26 mouse cellular contexts compared by ENCODE assay signal in genomic region chr3:104771460-104771859, GRCm38 (mm10). TPM values are rescaled to one million over a fixed set of nuclear protein-coding genes. Genes with fewer than 3 reads are reported as not detected.
A peak's percentile ranks its signal among the peaks of the same experiment; 100 is the strongest.
DNase-seq lines count a peak whose midpoint lies in the region; ATAC-seq and TF ChIP-seq lines count a peak whose summit lies in the region.
"Had no signal": no experiment of that assay in that cellular context is flagged by ENCODE, and none has a peak within 500 bp of the region (broad histone marks: within the 10 kb centered on the region; RNA-seq: fewer than 3 reads in every experiment).

No protein-coding gene starts in this region.

- no peak for ATAC-seq in hindbrain, embryonic 12.5 days (ENCODE audit: low FRiP score)
- ATAC-seq: forebrain, postnatal 0 days; intestine, postnatal 0 days; midbrain, embryonic 15.5 days had no signal

- H3K9ac ChIP-seq in hindbrain, embryonic 12.5 days, result no peak overlapping the region
- H3K9ac ChIP-seq: forebrain, postnatal 0 days; heart, embryonic 15.5 days; hindbrain, embryonic 15.5 days; kidney, embryonic 15.5 days; limb, embryonic 15.5 days; liver, embryonic 14.5 days; lung, embryonic 14.5 days; midbrain, embryonic 15.5 days; stomach, embryonic 15.5 days had no signal

- DNase-seq in thymus, adult 2 months, result peak; percentile 40
- no peak for DNase-seq in thymus, postnatal 10 days (ENCODE audit: low spot score in 2 of 2)
- DNase-seq in induced T-regulatory cell, adult 2 months (ENCODE audit: low read depth), result peak; percentile 85
- peak; percentile 33 to 52 for DNase-seq in natural killer cell, adult 2 months (ENCODE audit: low spot score in 2 of 2)
- no peak for DNase-seq in lung, postnatal 4 days
- DNase-seq in adrenal gland, postnatal 36 days, result no peak
- DNase-seq: adrenal gland, postnatal 14 days; cerebellum, adult 9-11 months; forebrain, postnatal 0 days; gastrocnemius, postnatal 36 days; heart, postnatal 36 days; kidney, postnatal 4 days; layer of hippocampus, adult 9-11 months; lung, embryonic 14.5 days; lung, postnatal 36 days had no signal

- peaks cover 12% of the 10 kb centered on the region for H3K4me1 ChIP-seq in thymus, adult 2 months (replicated peaks; ENCODE audit: control insufficient read depth, insufficient read depth, low read length)
- no peaks in the 10 kb centered on the region for H3K4me1 ChIP-seq in hindbrain, embryonic 12.5 days
- H3K4me1 ChIP-seq: heart, embryonic 15.5 days; hindbrain, embryonic 15.5 days; midbrain, embryonic 15.5 days; stomach, embryonic 15.5 days had no signal

- H3K36me3 ChIP-seq in thymus, adult 2 months (ENCODE audit: control insufficient read depth, insufficient read depth, low read length), result no peaks in the 10 kb centered on the region
- no peaks in the 10 kb centered on the region for H3K36me3 ChIP-seq in hindbrain, embryonic 12.5 days
- H3K36me3 ChIP-seq: embryonic facial prominence, embryonic 10.5 days; heart, embryonic 15.5 days; hindbrain, embryonic 15.5 days; kidney, embryonic 15.5 days; limb, embryonic 15.5 days; midbrain, embryonic 15.5 days; stomach, embryonic 15.5 days had no signal

- no peak for TF ChIP-seq CTCF in thymus, adult 2 months (IDR thresholded peaks at IDR 0.05; ENCODE audit: borderline replicate concordance, control insufficient read depth, extremely low read depth, insufficient read depth, low read length, poor library complexity)

- no peak overlapping the region for H3K4me2 ChIP-seq in hindbrain, embryonic 12.5 days (replicated peaks)
- H3K4me2 ChIP-seq: heart, embryonic 15.5 days; hindbrain, embryonic 15.5 days; kidney, embryonic 15.5 days; limb, embryonic 15.5 days; lung, embryonic 14.5 days; midbrain, embryonic 15.5 days; stomach, embryonic 15.5 days had no signal

- H3K4me3 ChIP-seq in thymus, adult 2 months (ENCODE audit: control insufficient read depth, insufficient read depth, low read length), result no peak overlapping the region
- no peak overlapping the region for H3K4me3 ChIP-seq in hindbrain, embryonic 12.5 days
- H3K4me3 ChIP-seq: embryonic facial prominence, embryonic 10.5 days; heart, embryonic 15.5 days; hindbrain, embryonic 15.5 days; kidney, embryonic 15.5 days; limb, embryonic 15.5 days; midbrain, embryonic 15.5 days; stomach, embryonic 15.5 days had no signal

- no peak for TF ChIP-seq POLR2A in thymus, adult 2 months (IDR thresholded peaks at IDR 0.05; ENCODE audit: control insufficient read depth, extremely low read depth, insufficient read depth, low read length, poor library complexity)

- no peak overlapping the region for H3K27ac ChIP-seq in thymus, adult 2 months (ENCODE audit: control insufficient read depth, insufficient read depth, low read length)
- no peak overlapping the region for H3K27ac ChIP-seq in hindbrain, embryonic 12.5 days
- H3K27ac ChIP-seq: heart, embryonic 15.5 days; hindbrain, embryonic 15.5 days; kidney, embryonic 15.5 days; limb, embryonic 15.5 days; liver, embryonic 14.5 days; midbrain, embryonic 15.5 days; stomach, embryonic 15.5 days had no signal

- WGBS in thymus, adult 2 months, result 8% methylated on average over 6 of the region's 6 CpGs
- WGBS in hindbrain, embryonic 12.5 days, result 70% methylated on average over 6 of the region's 6 CpGs

- H3K9me3 ChIP-seq in hindbrain, embryonic 12.5 days (replicated peaks), result no peaks in the 10 kb centered on the region
- H3K9me3 ChIP-seq: embryonic facial prominence, embryonic 10.5 days; heart, embryonic 15.5 days; hindbrain, embryonic 15.5 days; kidney, embryonic 15.5 days; limb, embryonic 15.5 days; midbrain, embryonic 15.5 days; stomach, embryonic 15.5 days had no signal

- no peaks in the 10 kb centered on the region for H3K27me3 ChIP-seq in thymus, adult 2 months (ENCODE audit: control insufficient read depth, insufficient read depth, low read length)
- H3K27me3 ChIP-seq in hindbrain, embryonic 12.5 days, result peaks cover 42% of the 10 kb centered on the region

RNA-seq across cellular contexts. Expression of gene Ppm1j, which starts 9.4 kb away (rescaled TPM):
- 4.6 and 7.4 TPM in 2 replicates for polyA plus RNA-seq in thymus, adult 2 months (2012; rRNA removed)
- total RNA-seq in adrenal gland, postnatal 36 days (2021), result 1 to 10 TPM; 4.6 to 6.6 TPM
- polyA plus RNA-seq in hindbrain, embryonic 12.5 days (2016; fragmentation: Nextera tagmentation; extraction: Ambion mirVana), result 1.4 and 2.0 TPM in 2 replicates

RNA-seq across cellular contexts. Expression of gene Fam19a3, which starts 10.2 kb away (rescaled TPM):
- 0.33 and 0.54 TPM in 2 replicates for polyA plus RNA-seq in thymus, adult 2 months (2012; rRNA removed)
- total RNA-seq in adrenal gland, postnatal 36 days (2021), result 1 to 10 TPM in 1 of 2 experiments, under 1 TPM in 1; 0.82 to 1.3 TPM
- polyA plus RNA-seq in hindbrain, embryonic 12.5 days (2016; fragmentation: Nextera tagmentation; extraction: Ambion mirVana), result 0.06 TPM in 1 of 2 replicates, not detected in the other
- polyA plus RNA-seq: hindbrain, embryonic 15.5 days; lung, embryonic 14.5 days; neural tube, embryonic 14.5 days had no signal

RNA-seq across cellular contexts. Expression of gene Rhoc, which starts 16.7 kb away (rescaled TPM):
- 14.8 and 23.5 TPM in 2 replicates for polyA plus RNA-seq in thymus, adult 2 months (2012; rRNA removed)
- total RNA-seq in adrenal gland, postnatal 36 days (2021), result 100 to 1,000 TPM; 107 to 133 TPM
- 112 and 121 TPM in 2 replicates for polyA plus RNA-seq in hindbrain, embryonic 12.5 days (2016; fragmentation: Nextera tagmentation; extraction: Ambion mirVana)

RNA-seq across cellular contexts. Expression of gene Mov10, which starts 46.9 kb away (rescaled TPM):
- polyA plus RNA-seq in thymus, adult 2 months (2012; rRNA removed), result 23.9 and 29.8 TPM in 2 replicates
- 10 to 100 TPM; 12.3 to 22.3 TPM for total RNA-seq in adrenal gland, postnatal 36 days (2021)
- polyA plus RNA-seq in hindbrain, embryonic 12.5 days (2016; fragmentation: Nextera tagmentation; extraction: Ambion mirVana), result 27.1 and 38.0 TPM in 2 replicates

Comparison
In these comparisons a context has a peak if more than half of its experiments do, and no peak if none do; other contexts are left out.
1. DNase-seq: peak in thymus, adult 2 months (single experiment), induced T-regulatory cell, adult 2 months (single experiment) and natural killer cell, adult 2 months (2 of 2); none in thymus, postnatal 10 days (0 of 2), lung, postnatal 4 days (0 of 2) and adrenal gland, postnatal 36 days (0 of 2).